7 mouse cellular contexts compared by ENCODE assay signal in the genomic region with DNA sequence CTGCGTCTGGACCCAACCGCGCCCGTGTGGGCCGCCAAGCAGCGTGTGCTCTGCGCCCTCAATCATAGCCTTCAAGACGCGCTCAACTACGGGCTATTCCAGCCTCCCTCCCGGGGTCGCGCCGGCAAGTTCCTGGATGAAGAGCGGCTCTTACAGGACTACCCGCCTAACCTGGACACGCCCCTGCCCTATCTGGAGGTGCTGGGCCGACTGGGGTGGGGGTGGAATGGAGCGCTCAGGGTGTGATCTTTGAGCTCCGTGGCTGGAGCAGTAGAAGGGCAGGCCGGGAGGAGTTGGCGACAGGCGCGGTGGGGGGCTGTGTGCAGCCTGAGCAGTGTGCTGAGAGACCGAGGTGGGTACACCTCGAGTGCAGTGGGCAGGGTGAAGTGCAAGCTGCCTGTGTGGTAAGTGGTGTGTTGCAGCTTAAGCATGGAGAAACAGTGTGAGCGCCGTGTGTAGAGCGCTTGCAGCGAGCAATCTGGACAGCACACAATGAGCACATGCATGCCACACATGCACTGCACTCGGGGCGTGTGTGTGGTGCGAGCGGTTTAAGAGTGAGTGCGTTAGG. TPM values are rescaled to one million over a fixed set of nuclear protein-coding genes. Genes with fewer than 3 reads are reported as not detected.
DNase-seq lines count a peak whose midpoint lies in the region; ATAC-seq lines count a peak whose summit lies in the region.

No protein-coding gene starts in this region.

- no peak overlapping the region for H3K27ac ChIP-seq in heart, embryonic 14.5 days (replicated peaks in 1 of 2; ENCODE audit: control insufficient read depth in 1 of 2, insufficient read depth in 1 of 2, low read depth in 2 of 2, low read length in 2 of 2)
- H3K27ac ChIP-seq in liver, embryonic 13.5 days = 0 out of 2 replicates have a peak overlapping the region, but pooled peaks have one; percentile 23

- ATAC-seq in heart, embryonic 14.5 days (ENCODE audit: insufficient number of reproducible peaks, insufficient read depth, low FRiP score, low read depth) = no peak
- ATAC-seq in liver, embryonic 13.5 days (ENCODE audit: low read depth) = peak; percentile 69

- peak overlapping the region; percentile 89 for H3K4me2 ChIP-seq in heart, embryonic 14.5 days (ENCODE audit: low read length)
- H3K4me2 ChIP-seq in liver, embryonic 13.5 days = peak overlapping the region; percentile 89

- peak overlapping the region; percentile 75 for H3K9ac ChIP-seq in heart, embryonic 14.5 days (ENCODE audit: low read length)
- peak overlapping the region; percentile 62 for H3K9ac ChIP-seq in liver, embryonic 13.5 days

- DNase-seq in right cerebral cortex, postnatal 10 days (ENCODE audit: low spot score in 2 of 2) = peak; percentile 51 to 67
- no peak for DNase-seq in right cerebral cortex, postnatal 25 days
- peak; percentile 40 to 42 for DNase-seq in cerebellum, postnatal 36 days
- peak; percentile 27 for DNase-seq in liver, embryonic 13.5 days
- peak; percentile 70 for DNase-seq in yolk sac, embryonic 10.5 days (ENCODE audit: low spot score)
- DNase-seq in spleen, postnatal 36 days (ENCODE audit: low spot score in 2 of 2) = no peak

- no peaks in the 10 kb centered on the region for H3K9me3 ChIP-seq in heart, embryonic 14.5 days (ENCODE audit: control insufficient read depth, low read length)
- no peaks in the 10 kb centered on the region for H3K9me3 ChIP-seq in liver, embryonic 13.5 days (replicated peaks)

- WGBS in heart, embryonic 14.5 days = 2% methylated on average over 35 of the region's 35 CpGs
- WGBS in liver, embryonic 13.5 days (ENCODE audit: insufficient replicate concordance) = 7% methylated on average over 35 of the region's 35 CpGs

- peaks cover 29% of the 10 kb centered on the region for H3K36me3 ChIP-seq in heart, embryonic 14.5 days (ENCODE audit: control insufficient read depth, insufficient read depth, low read length)
- peaks cover 12% of the 10 kb centered on the region; the same call in 1 of the 2 replicates for H3K36me3 ChIP-seq in liver, embryonic 13.5 days

- H3K4me1 ChIP-seq in heart, embryonic 14.5 days (ENCODE audit: control insufficient read depth in 2 of 2, insufficient read depth in 2 of 2, low read length in 2 of 2) = peaks cover 2 to 9% of the 10 kb centered on the region in 2 experiments; a peak in 3 of 4 replicates
- H3K4me1 ChIP-seq in liver, embryonic 13.5 days (replicated peaks) = peaks cover 41% of the 10 kb centered on the region

- H3K4me3 ChIP-seq in heart, embryonic 14.5 days (ENCODE audit: control insufficient read depth in 1 of 2, insufficient read depth in 1 of 2, low read depth in 1 of 2, low read length in 2 of 2) = peak overlapping the region; percentile 75 to 79
- peak overlapping the region; percentile 67 for H3K4me3 ChIP-seq in liver, embryonic 13.5 days (replicated peaks)

- peaks cover 49% of the 10 kb centered on the region for H3K27me3 ChIP-seq in heart, embryonic 14.5 days (ENCODE audit: control insufficient read depth, insufficient read depth, low read length)
- H3K27me3 ChIP-seq in liver, embryonic 13.5 days = peaks cover 48% of the 10 kb centered on the region

RNA-seq across cellular contexts. Expression of a gene that starts 0.9 kb away (rescaled TPM):
- 2.2 and 2.4 TPM in 2 replicates for polyA plus RNA-seq in heart, embryonic 14.5 days (2014; fragmentation: Nextera tagmentation; extraction: Ambion mirVana)
- polyA plus RNA-seq in liver, embryonic 13.5 days (2015; fragmentation: Nextera tagmentation; extraction: Ambion mirVana) = 0.23 and 0.43 TPM in 2 replicates

RNA-seq across cellular contexts. Expression of a gene that starts 23.1 kb away (rescaled TPM):
- polyA plus RNA-seq in heart, embryonic 14.5 days (2014; fragmentation: Nextera tagmentation; extraction: Ambion mirVana) = 12.5 and 14.1 TPM in 2 replicates
- 4.8 and 4.9 TPM in 2 replicates for polyA plus RNA-seq in liver, embryonic 13.5 days (2015; fragmentation: Nextera tagmentation; extraction: Ambion mirVana)

RNA-seq across cellular contexts. Expression of a gene that starts 46.6 kb away (rescaled TPM):
- polyA plus RNA-seq in heart, embryonic 14.5 days (2014; fragmentation: Nextera tagmentation; extraction: Ambion mirVana) = 0.41 and 0.42 TPM in 2 replicates
- 0.12 and 0.14 TPM in 2 replicates for polyA plus RNA-seq in liver, embryonic 13.5 days (2015; fragmentation: Nextera tagmentation; extraction: Ambion mirVana)

Comparison
In these comparisons a context has a peak if more than half of its experiments do, and no peak if none do; other contexts are left out.
1. DNase-seq: peak in right cerebral cortex, postnatal 10 days (2 of 2), cerebellum, postnatal 36 days (2 of 2), liver, embryonic 13.5 days (single experiment) and yolk sac, embryonic 10.5 days (single experiment); none in right cerebral cortex, postnatal 25 days (single experiment) and spleen, postnatal 36 days (0 of 2).